Mouse (Mus musculus) testis, adult 2 months (tissue): ENCODE data around the gene Muc13.

Source experiments
- CTCF ChIP-seq: fragments of 200-500 bp; IDR thresholded peaks from 2 replicates; pipeline ENCODE4 v1.5.1; 2012; ENCODE audit warnings: low read depth, mild to moderate bottlenecking, inconsistent platforms, low read length, moderate library complexity; ENCODE audit not compliant: control insufficient read depth, insufficient read depth, insufficient replicate concordance
- POLR2A ChIP-seq: fragments of 200-500 bp; IDR thresholded peaks from 2 replicates; pipeline ENCODE4 v1.6.1; 2012; ENCODE audit warnings: low read depth, mild to moderate bottlenecking, inconsistent platforms, low read length, moderate library complexity; ENCODE audit not compliant: control insufficient read depth

DNA sequence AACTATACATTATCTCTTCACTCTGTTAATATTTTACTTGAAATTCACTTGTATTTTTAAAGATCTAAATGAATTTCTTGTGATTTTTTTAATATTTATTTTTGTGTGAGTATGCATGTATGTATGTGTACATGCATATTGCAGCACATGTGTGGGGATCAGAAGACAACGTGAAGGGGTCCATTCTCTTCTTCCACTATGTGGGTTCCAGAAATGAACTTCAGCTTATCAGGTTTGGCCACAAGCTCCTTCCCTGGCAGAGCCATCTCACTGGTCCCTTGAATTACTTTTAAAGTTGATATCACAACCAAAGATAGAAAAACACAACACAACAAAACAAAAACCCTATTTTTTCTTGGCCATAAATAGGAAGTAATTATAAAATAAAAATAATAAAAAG is 9.3 kb upstream of the Muc13 start:
- no peak for TF ChIP-seq CTCF
- TF ChIP-seq POLR2A, result no peak
